9 mouse cellular contexts compared by ENCODE assay signal in the genomic region with DNA sequence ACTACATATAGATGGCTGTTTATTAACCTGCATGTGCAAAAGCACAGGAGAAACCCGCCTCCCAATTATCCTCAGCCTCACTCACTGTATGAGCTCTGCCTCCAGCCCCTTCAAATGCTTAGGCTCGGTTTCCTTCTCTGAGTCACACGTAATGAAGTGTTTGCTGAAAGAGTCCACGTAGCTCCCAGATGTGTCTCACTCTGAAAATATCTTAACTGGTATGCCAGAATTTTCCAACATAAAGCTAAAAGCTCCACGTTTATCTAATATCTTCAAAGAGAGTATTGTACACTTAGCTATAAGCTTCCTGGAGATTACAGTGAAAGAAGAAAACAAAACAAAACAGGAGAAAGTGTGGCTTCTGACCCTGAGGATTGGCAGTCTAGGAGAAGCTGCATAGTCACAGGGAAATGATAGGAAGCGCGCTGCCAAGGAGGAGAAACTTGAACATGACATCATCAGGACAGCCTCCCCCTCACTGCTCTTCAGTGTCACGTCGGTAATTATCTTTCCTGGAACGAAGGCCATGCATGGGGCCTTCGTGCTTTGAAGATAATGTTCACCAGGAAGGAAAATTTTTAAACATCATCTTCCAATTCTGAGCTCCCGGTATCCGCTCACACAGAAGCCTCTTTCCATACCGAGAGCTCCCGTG.
DNase-seq lines count a peak whose midpoint lies in the region; ATAC-seq and TF ChIP-seq lines count a peak whose summit lies in the region.
"Had no signal": no experiment of that assay in that cellular context is flagged by ENCODE, and none has a peak within 500 bp of the region (broad histone marks: within the 10 kb centered on the region; RNA-seq: fewer than 3 reads in every experiment).

No protein-coding gene starts in this region.

- no peak overlapping the region for H3K9ac ChIP-seq in intestine, postnatal 0 days (ENCODE audit: low read depth, low read length)
- no peak overlapping the region for H3K9ac ChIP-seq in stomach, postnatal 0 days (ENCODE audit: low read length)
- no peak overlapping the region for H3K9ac ChIP-seq in hindbrain, embryonic 14.5 days
- H3K9ac ChIP-seq: liver, postnatal 0 days had no signal

- no peaks in the 10 kb centered on the region for H3K4me1 ChIP-seq in intestine, postnatal 0 days (replicated peaks; ENCODE audit: control insufficient read depth, insufficient read depth, low read length)
- H3K4me1 ChIP-seq in stomach, postnatal 0 days (replicated peaks; ENCODE audit: control insufficient read depth, insufficient read depth): no peaks in the 10 kb centered on the region; the same call in 1 of the 2 replicates
- H3K4me1 ChIP-seq in hindbrain, embryonic 14.5 days (replicated peaks; ENCODE audit: control insufficient read depth, insufficient read depth, low read length): 0 out of 2 replicates have a peak, but pooled peaks cover 7% of the 10 kb centered on the region

- peak; percentile 27 for DNase-seq in embryo, embryonic 10 days (ENCODE audit: low spot score)
- no peak for DNase-seq in embryo, embryonic 9.5 days (ENCODE audit: extremely low spot score)
- peak; percentile 16 for DNase-seq in urinary bladder, postnatal 14 days (ENCODE audit: low spot score)
- no peak for DNase-seq in urinary bladder, postnatal 4 days (ENCODE audit: low spot score in 2 of 2)
- no peak for DNase-seq in stomach, postnatal 0 days (ENCODE audit: low spot score)
- no peak for DNase-seq in hindbrain, embryonic 14.5 days (ENCODE audit: low spot score)
- DNase-seq in cerebellum, adult 8-10 months: no peak
- DNase-seq: liver, postnatal 0 days had no signal

- H3K36me3 ChIP-seq in intestine, postnatal 0 days (ENCODE audit: control insufficient read depth, insufficient read depth): no peaks in the 10 kb centered on the region
- H3K36me3 ChIP-seq in stomach, postnatal 0 days (ENCODE audit: control insufficient read depth, insufficient read depth, low read length): no peaks in the 10 kb centered on the region
- H3K36me3 ChIP-seq in hindbrain, embryonic 14.5 days (replicated peaks; ENCODE audit: control insufficient read depth, insufficient read depth): no peaks in the 10 kb centered on the region

- H3K4me2 ChIP-seq in intestine, postnatal 0 days (replicated peaks; ENCODE audit: low read depth): peak overlapping the region; percentile 2; the same call in 1 of the 2 replicates
- 0 out of 2 replicates have a peak overlapping the region, but pooled peaks have one; percentile 5 for H3K4me2 ChIP-seq in stomach, postnatal 0 days (replicated peaks; ENCODE audit: low read depth)
- H3K4me2 ChIP-seq in hindbrain, embryonic 14.5 days (replicated peaks): no peak overlapping the region

- no peak for TF ChIP-seq CTCF in intestine, postnatal 0 days (IDR thresholded peaks at IDR 0.05; ENCODE audit: low read depth)
- TF ChIP-seq CTCF in stomach, postnatal 0 days (IDR thresholded peaks at IDR 0.05; ENCODE audit: low read depth): no peak

- H3K27me3 ChIP-seq in intestine, postnatal 0 days (replicated peaks; ENCODE audit: control insufficient read depth, insufficient read depth, low read length): no peaks in the 10 kb centered on the region
- no peaks in the 10 kb centered on the region for H3K27me3 ChIP-seq in stomach, postnatal 0 days (ENCODE audit: control insufficient read depth, insufficient read depth, low read length)
- no peaks in the 10 kb centered on the region for H3K27me3 ChIP-seq in hindbrain, embryonic 14.5 days (ENCODE audit: control insufficient read depth, insufficient read depth, low read length)

- no peak for TF ChIP-seq EP300 in stomach, postnatal 0 days (optimal IDR thresholded peaks at IDR 0.05)

- ATAC-seq in intestine, postnatal 0 days: no peak
- no peak; the same call in 1 of the 2 replicates for ATAC-seq in stomach, postnatal 0 days (ENCODE audit: low FRiP score, low TSS enrichment)
- no peak for ATAC-seq in hindbrain, embryonic 14.5 days (ENCODE audit: low FRiP score)
- ATAC-seq: liver, postnatal 0 days had no signal

- WGBS in intestine, postnatal 0 days: 36% methylated on average over 15 of the region's 15 CpGs
- WGBS in stomach, postnatal 0 days: 29% methylated on average over 15 of the region's 15 CpGs
- 74% methylated on average over 15 of the region's 15 CpGs for WGBS in hindbrain, embryonic 14.5 days

- H3K9me3 ChIP-seq in intestine, postnatal 0 days (ENCODE audit: control insufficient read depth): no peaks in the 10 kb centered on the region
- no peaks in the 10 kb centered on the region for H3K9me3 ChIP-seq in stomach, postnatal 0 days (ENCODE audit: control insufficient read depth, low read length)
- H3K9me3 ChIP-seq in hindbrain, embryonic 14.5 days (ENCODE audit: control insufficient read depth, low read length): no peaks in the 10 kb centered on the region

- H3K4me3 ChIP-seq in intestine, postnatal 0 days (ENCODE audit: low read depth, low read length): no peak overlapping the region
- H3K4me3 ChIP-seq in stomach, postnatal 0 days (ENCODE audit: low read depth, low read length): no peak overlapping the region
- H3K4me3 ChIP-seq in hindbrain, embryonic 14.5 days (replicated peaks; ENCODE audit: low read length): no peak overlapping the region

- H3K27ac ChIP-seq in intestine, postnatal 0 days (ENCODE audit: low read depth, low read length): no peak overlapping the region
- peak overlapping the region; percentile 20 for H3K27ac ChIP-seq in stomach, postnatal 0 days (replicated peaks)
- H3K27ac ChIP-seq in hindbrain, embryonic 14.5 days: no peak overlapping the region

Comparison
In these comparisons a context has a peak if more than half of its experiments do, and no peak if none do; other contexts are left out.
1. DNase-seq: peak in embryo, embryonic 10 days (single experiment) and urinary bladder, postnatal 14 days (single experiment); none in embryo, embryonic 9.5 days (single experiment), urinary bladder, postnatal 4 days (0 of 2), stomach, postnatal 0 days (single experiment), hindbrain, embryonic 14.5 days (single experiment) and cerebellum, adult 8-10 months (single experiment).